Mouse (Mus musculus): ENCODE results near the gene Pank1.

The Pank1 gene

GRCm38 (mm10) chr19:34825946-34826655 is 53.2 kb downstream of the Pank1 start:
- DNase-seq (ENCODE audit: low read depth, low spot score) = no peak

- no peak for DNase-seq (ENCODE audit: low read depth, low spot score)
These were observed 59.6 kb downstream of the Pank1 start for GRCm38 (mm10) chr19:34819577-34820170.

- DNase-seq (ENCODE audit: low read depth, low spot score) = no peak
These were observed 63.9 kb downstream of the Pank1 start for GRCm38 (mm10) chr19:34815371-34815770.

GRCm38 (mm10) chr19:34814696-34815095 is 64.6 kb downstream of the Pank1 start:
- DNase-seq (ENCODE audit: low read depth, low spot score) = no peak

- no peak for DNase-seq (ENCODE audit: low read depth, low spot score)
These were observed 65.3 kb downstream of the Pank1 start for GRCm38 (mm10) chr19:34813961-34814360.

- DNase-seq (ENCODE audit: low read depth, low spot score) = no peak
These were observed 65.7 kb downstream of the Pank1 start for GRCm38 (mm10) chr19:34813533-34813932.

- no peak for DNase-seq (ENCODE audit: low read depth, low spot score)
These were observed 66.5 kb downstream of the Pank1 start for GRCm38 (mm10) chr19:34812711-34813110.

- no peak for DNase-seq (ENCODE audit: low read depth, low spot score)
These were observed 72.1 kb downstream of the Pank1 start for GRCm38 (mm10) chr19:34807173-34807572.

- no peak for DNase-seq (ENCODE audit: low read depth, low spot score)
These were observed 74.2 kb downstream of the Pank1 start for GRCm38 (mm10) chr19:34805071-34805470.

GRCm38 (mm10) chr19:34804531-34804930 is 74.7 kb downstream of the Pank1 start:
- DNase-seq (ENCODE audit: low read depth, low spot score) = no peak

GRCm38 (mm10) chr19:34803396-34803795 is 75.9 kb downstream of the Pank1 start:
- no peak for DNase-seq (ENCODE audit: low read depth, low spot score)

GRCm38 (mm10) chr19:34799644-34800267 is 79.5 kb downstream of the Pank1 start:
- DNase-seq (ENCODE audit: low read depth, low spot score) = no peak

GRCm38 (mm10) chr19:34796396-34796795 is 82.9 kb downstream of the Pank1 start:
- no peak for DNase-seq (ENCODE audit: low read depth, low spot score)

GRCm38 (mm10) chr19:34782491-34782890 is 96.8 kb downstream of the Pank1 start:
- no peak for DNase-seq (ENCODE audit: low read depth, low spot score)

- DNase-seq (ENCODE audit: low read depth, low spot score) = no peak
These were observed 100.3 kb downstream of the Pank1 start for GRCm38 (mm10) chr19:34778993-34779392.

GRCm38 (mm10) chr19:34778098-34778497 is 101.2 kb downstream of the Pank1 start:
- no peak for DNase-seq (ENCODE audit: low read depth, low spot score)

GRCm38 (mm10) chr19:34772775-34773174 is 106.5 kb downstream of the Pank1 start:
- DNase-seq (ENCODE audit: low read depth, low spot score) = peak; percentile 12

- DNase-seq (ENCODE audit: low read depth, low spot score) = no peak
These were observed 108.5 kb downstream of the Pank1 start for GRCm38 (mm10) chr19:34770764-34771163.

GRCm38 (mm10) chr19:34758754-34759153 is 120.5 kb downstream of the Pank1 start:
- DNase-seq (ENCODE audit: low read depth, low spot score) = no peak
